Mouse (Mus musculus): ENCODE data around the gene Cym. TPM values are rescaled to one million over a fixed set of nuclear protein-coding genes. Genes with fewer than 3 reads are reported as not detected.

The Cym gene
- polyA plus RNA-seq, 1 experiment from 2014 or later = 0.35 TPM

- Histone ChIP-seq H3K27ac (no peak overlapping the region), H3K9ac (no peak overlapping the region), H3K36me3 (ENCODE audit: poor library complexity, severe bottlenecking) (no peaks in the 10 kb centered on the region), H3K4me1 (no peaks in the 10 kb centered on the region), H3K4me3 (no peak overlapping the region), H3K4me2 (no peak overlapping the region), H3K27me3 (no peaks in the 10 kb centered on the region), H3K9me3 (replicated peaks) (no peaks in the 10 kb centered on the region)
- no peak for ATAC-seq
- WGBS = 90% methylated on average over 7 of the region's 7 CpGs
These were observed 3.0 kb downstream of the Cym start for GRCm38 (mm10) chr3:107218572-107218971.

DNA sequence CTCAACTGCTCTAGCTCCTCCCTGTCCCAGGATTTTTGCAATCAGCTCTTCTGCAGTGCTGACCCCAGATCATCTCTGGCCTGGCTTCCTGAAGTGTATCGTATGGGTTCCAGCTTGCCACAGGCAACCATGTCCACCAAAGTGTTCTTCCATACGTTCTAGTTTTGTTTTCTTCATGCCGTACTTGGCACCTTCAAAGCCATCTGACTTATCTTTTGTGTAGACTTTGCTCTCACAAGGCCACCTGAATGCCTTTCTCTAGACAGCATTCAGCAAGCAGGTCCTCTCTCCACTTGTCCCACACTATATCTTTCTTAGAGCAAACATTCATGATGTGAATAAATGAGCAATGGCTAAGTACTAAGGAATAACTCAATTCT, 4.4 kb downstream of the Cym start:
- ATAC-seq = no peak
- no peak overlapping the region for H3K4me3 ChIP-seq
- no peaks in the 10 kb centered on the region for H3K27me3 ChIP-seq
- no peaks in the 10 kb centered on the region for H3K4me1 ChIP-seq
- no peak overlapping the region for H3K27ac ChIP-seq
- 86% methylated on average over 3 of the region's 3 CpGs for WGBS
- no peak overlapping the region for H3K4me2 ChIP-seq
- H3K9ac ChIP-seq = no peak overlapping the region
- no peaks in the 10 kb centered on the region for H3K9me3 ChIP-seq (replicated peaks)
- H3K36me3 ChIP-seq (ENCODE audit: poor library complexity, severe bottlenecking) = no peaks in the 10 kb centered on the region

- Histone ChIP-seq H3K4me3 (no peak overlapping the region), H3K4me1 (no peaks in the 10 kb centered on the region), H3K27ac (no peak overlapping the region), H3K9ac (no peak overlapping the region), H3K4me2 (no peak overlapping the region), H3K27me3 (no peaks in the 10 kb centered on the region), H3K9me3 (replicated peaks) (no peaks in the 10 kb centered on the region), H3K36me3 (ENCODE audit: poor library complexity, severe bottlenecking) (no peaks in the 10 kb centered on the region)
- 66% methylated on average over 8 of the region's 8 CpGs for WGBS
- ATAC-seq = no peak
These were observed 5.0 kb downstream of the Cym start for GRCm38 (mm10) chr3:107216400-107217100.

- Histone ChIP-seq H3K4me2 (no peak overlapping the region), H3K9me3 (replicated peaks) (no peaks in the 10 kb centered on the region), H3K4me3 (no peak overlapping the region), H3K4me1 (no peaks in the 10 kb centered on the region), H3K9ac (no peak overlapping the region), H3K27me3 (no peaks in the 10 kb centered on the region), H3K36me3 (ENCODE audit: poor library complexity, severe bottlenecking) (no peaks in the 10 kb centered on the region), H3K27ac (no peak overlapping the region)
- 85% methylated on average over 5 of the region's 5 CpGs for WGBS
- no peak for ATAC-seq
These were observed 6.9 kb downstream of the Cym start for GRCm38 (mm10) chr3:107214606-107215005.

DNA sequence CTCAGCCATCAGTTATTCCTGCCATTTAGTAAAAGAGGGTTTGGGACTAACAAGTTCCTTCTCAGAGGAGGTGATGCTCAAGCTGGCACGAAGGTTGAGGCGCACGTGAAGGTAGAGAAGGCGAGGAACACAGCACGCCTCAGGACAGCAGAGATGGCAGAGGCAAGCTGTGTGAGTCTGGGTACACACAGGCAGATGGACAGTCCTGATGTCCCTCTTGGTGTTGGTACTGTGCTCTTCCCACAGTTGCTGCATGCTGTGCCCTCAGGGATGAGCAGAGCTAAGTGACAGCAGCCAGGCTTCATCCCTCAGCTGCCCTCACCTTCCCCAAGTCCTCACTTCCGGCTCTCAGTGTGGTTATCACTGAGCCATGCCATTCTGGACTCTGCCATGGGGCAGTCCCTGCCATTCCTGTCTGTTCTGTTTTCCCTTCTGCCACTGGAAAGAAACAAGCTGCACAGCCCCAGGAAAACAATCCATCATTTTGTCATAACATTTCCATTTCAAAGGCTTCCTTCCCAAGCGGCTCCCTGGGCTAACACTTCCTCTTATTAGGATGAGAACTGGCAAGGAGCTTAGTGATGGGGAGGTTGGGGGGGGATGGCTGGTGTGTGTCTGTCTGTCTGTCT, 13.8 kb downstream of the Cym start:
- Histone ChIP-seq H3K9ac (peak overlapping the region; percentile 12; the same call in 1 of the 2 replicates), H3K27me3 (no peaks in the 10 kb centered on the region), H3K4me3 (no peak overlapping the region), H3K36me3 (ENCODE audit: poor library complexity, severe bottlenecking) (no peaks in the 10 kb centered on the region), H3K4me2 (no peak overlapping the region), H3K27ac (no peak overlapping the region), H3K9me3 (replicated peaks) (no peaks in the 10 kb centered on the region), H3K4me1 (peaks cover 6% of the 10 kb centered on the region; the same call in 1 of the 2 replicates)
- no peak for ATAC-seq
- whole genome bisulfite sequencing = 73% methylated on average over 7 of the region's 7 CpGs

GRCm38 (mm10) chr3:107206490-107207150, 14.9 kb downstream of the Cym start:
- no peak overlapping the region for H3K4me3 ChIP-seq
- H3K9ac ChIP-seq = no peak overlapping the region
- H3K4me2 ChIP-seq = no peak overlapping the region
- no peaks in the 10 kb centered on the region for H3K36me3 ChIP-seq (ENCODE audit: poor library complexity, severe bottlenecking)
- H3K27me3 ChIP-seq = no peaks in the 10 kb centered on the region
- 0 out of 2 replicates have a peak, but pooled peaks have one; percentile 31 for ATAC-seq
- H3K4me1 ChIP-seq = peaks cover 8% of the 10 kb centered on the region; the same call in 1 of the 2 replicates
- no peak overlapping the region for H3K27ac ChIP-seq
- 49% methylated on average over 4 of the region's 4 CpGs for WGBS
- no peaks in the 10 kb centered on the region for H3K9me3 ChIP-seq (replicated peaks)

GRCm38 (mm10) chr3:107205994-107206393, 15.5 kb downstream of the Cym start:
- ATAC-seq = no peak
- WGBS = 10% methylated on average over 4 of the region's 4 CpGs

GRCm38 (mm10) chr3:107205170-107205569, 16.4 kb downstream of the Cym start:
- no peak overlapping the region for H3K4me2 ChIP-seq
- no peaks in the 10 kb centered on the region for H3K36me3 ChIP-seq (ENCODE audit: poor library complexity, severe bottlenecking)
- H3K4me3 ChIP-seq = no peak overlapping the region
- ATAC-seq = no peak
- H3K27ac ChIP-seq = no peak overlapping the region
- H3K9ac ChIP-seq = no peak overlapping the region
- no peaks in the 10 kb centered on the region for H3K27me3 ChIP-seq
- H3K9me3 ChIP-seq (replicated peaks) = no peaks in the 10 kb centered on the region
- H3K4me1 ChIP-seq = peaks cover 12% of the 10 kb centered on the region; the same call in 1 of the 2 replicates

More at GRCm38 (mm10) chr3:107205994-107206393, 15.5 kb downstream of the Cym start:
- peaks cover 12% of the 10 kb centered on the region; the same call in 1 of the 2 replicates for H3K4me1 ChIP-seq
- H3K27ac ChIP-seq = no peak overlapping the region
- H3K9ac ChIP-seq = no peak overlapping the region
- H3K27me3 ChIP-seq = no peaks in the 10 kb centered on the region
- H3K36me3 ChIP-seq (ENCODE audit: poor library complexity, severe bottlenecking) = no peaks in the 10 kb centered on the region
- no peak overlapping the region for H3K4me2 ChIP-seq
- no peaks in the 10 kb centered on the region for H3K9me3 ChIP-seq (replicated peaks)
- H3K4me3 ChIP-seq = no peak overlapping the region

DNA sequence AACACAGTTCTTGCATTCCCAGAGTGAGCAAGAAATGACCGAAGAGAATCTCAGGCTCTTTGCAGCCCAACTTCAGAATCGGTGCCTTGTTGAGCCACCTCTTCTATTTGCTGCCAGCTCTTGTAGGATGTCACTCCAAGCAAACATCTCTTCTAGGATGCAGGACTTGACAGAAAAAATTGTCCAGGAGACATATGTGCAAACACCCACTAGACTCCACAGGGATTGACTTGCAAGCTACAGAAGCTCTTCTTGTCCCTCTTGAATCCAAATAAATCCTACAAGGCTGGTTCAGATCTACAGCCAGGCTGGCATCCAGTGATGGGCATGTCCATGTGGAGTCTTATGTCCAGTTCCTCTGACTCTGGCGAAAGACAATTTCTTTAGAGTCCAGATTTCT, 17.1 kb downstream of the Cym start:
- H3K4me2 ChIP-seq = no peak overlapping the region
- H3K9me3 ChIP-seq (replicated peaks) = no peaks in the 10 kb centered on the region
- no peak for ATAC-seq
- no peak overlapping the region for H3K4me3 ChIP-seq
- WGBS = 80% methylated on average over 3 of the region's 3 CpGs
- no peak overlapping the region for H3K9ac ChIP-seq
- no peak overlapping the region for H3K27ac ChIP-seq
- no peaks in the 10 kb centered on the region for H3K36me3 ChIP-seq (ENCODE audit: poor library complexity, severe bottlenecking)
- peaks cover 12% of the 10 kb centered on the region; the same call in 1 of the 2 replicates for H3K4me1 ChIP-seq
- no peaks in the 10 kb centered on the region for H3K27me3 ChIP-seq

GRCm38 (mm10) chr3:107201310-107202180, 20.0 kb downstream of the Cym start:
- ATAC-seq = peak; percentile 57
- no peaks in the 10 kb centered on the region for H3K27me3 ChIP-seq
- no peak overlapping the region for H3K9ac ChIP-seq
- WGBS = 33% methylated on average over 9 of the region's 9 CpGs
- H3K4me1 ChIP-seq = 0 out of 2 replicates have a peak, but pooled peaks cover 7% of the 10 kb centered on the region
- H3K9me3 ChIP-seq (replicated peaks) = no peaks in the 10 kb centered on the region
- no peak overlapping the region for H3K4me2 ChIP-seq
- H3K27ac ChIP-seq = no peak overlapping the region
- no peaks in the 10 kb centered on the region for H3K36me3 ChIP-seq (ENCODE audit: poor library complexity, severe bottlenecking)
- H3K4me3 ChIP-seq = no peak overlapping the region

GRCm38 (mm10) chr3:107188226-107188899, 33.2 kb downstream of the Cym start:
- Histone ChIP-seq H3K27ac (no peak overlapping the region), H3K4me1 (peaks cover 5% of the 10 kb centered on the region; the same call in 1 of the 2 replicates), H3K27me3 (0 out of 2 replicates have a peak, but pooled peaks cover 2% of the 10 kb centered on the region), H3K9me3 (replicated peaks) (no peaks in the 10 kb centered on the region), H3K9ac (no peak overlapping the region), H3K4me2 (no peak overlapping the region), H3K4me3 (no peak overlapping the region), H3K36me3 (ENCODE audit: poor library complexity, severe bottlenecking) (no peaks in the 10 kb centered on the region)
- peak; percentile 87 for ATAC-seq
- WGBS = 48% methylated on average over 6 of the region's 6 CpGs
